Mouse (Mus musculus): ENCODE measurements around the gene Pole. TPM values are rescaled to one million over a fixed set of nuclear protein-coding genes. Genes with fewer than 3 reads are reported as not detected.

Pole gene
- total RNA-seq, 2 experiments from 2014 or later, result 1.8 to 2.3 TPM

GRCm38 (mm10) chr5:110338792-110339191, 52.7 kb downstream of the Pole start:
- intact Hi-C loops (cut with DNase I), result no loop called here
- no peak for DNase-seq (ENCODE audit: low spot score)

GRCm38 (mm10) chr5:110342648-110343284, 56.7 kb downstream of the Pole start, which contains the start of gene P2rx2:
TSS of gene P2rx2 (minus strand) at chr5:110343212.
- intact Hi-C loops (cut with DNase I), result no loop called here
- no peak for DNase-seq (ENCODE audit: low spot score)

GRCm38 (mm10) chr5:110344524-110344923, 58.4 kb downstream of the Pole start, which contains the start of gene Lrcol1:
TSS of gene Lrcol1 (plus strand) at chr5:110344730.
- intact Hi-C loops (cut with DNase I), result no loop called here
- no peak for DNase-seq (ENCODE audit: low spot score)

- intact Hi-C loops (cut with DNase I), result no loop called here
- no peak for DNase-seq (ENCODE audit: low spot score)
These were observed 59.4 kb downstream of the Pole start for GRCm38 (mm10) chr5:110345553-110345952.

- intact Hi-C loops (cut with DNase I), result no loop called here
- DNase-seq (ENCODE audit: low spot score), result no peak
These were observed 60.9 kb downstream of the Pole start for GRCm38 (mm10) chr5:110347006-110347405.

- intact Hi-C loops (cut with DNase I), result no loop called here
- DNase-seq (ENCODE audit: low spot score), result no peak
These were observed 68.6 kb downstream of the Pole start for GRCm38 (mm10) chr5:110354716-110355115.

GRCm38 (mm10) chr5:110357531-110358179, 71.5 kb downstream of the Pole start:
- intact Hi-C loops (cut with DNase I), result loop anchor here (2.0 kb wide), 1 partner anchor 71 kb away; no protein-coding TSS in a partner anchor
- no peak for DNase-seq (ENCODE audit: low spot score)

GRCm38 (mm10) chr5:110361465-110361864, 75.4 kb downstream of the Pole start:
- intact Hi-C loops (cut with DNase I), result no loop called here
- DNase-seq (ENCODE audit: low spot score), result no peak

- intact Hi-C loops (cut with DNase I), result no loop called here
- no peak for DNase-seq (ENCODE audit: low spot score)
These were observed 76.7 kb downstream of the Pole start for GRCm38 (mm10) chr5:110362813-110363178.

GRCm38 (mm10) chr5:110363179-110363821, 77.2 kb downstream of the Pole start:
- intact Hi-C loops (cut with DNase I), result no loop called here
- peak; percentile 43 for DNase-seq (ENCODE audit: low spot score)

- DNase-seq (ENCODE audit: low spot score), result no peak
- intact Hi-C loops (cut with DNase I), result no loop called here
These were observed 77.9 kb downstream of the Pole start for GRCm38 (mm10) chr5:110363822-110364545.

GRCm38 (mm10) chr5:110376802-110377433, 90.8 kb downstream of the Pole start:
- peak; percentile 18 for DNase-seq (ENCODE audit: low spot score)
- intact Hi-C loops (cut with DNase I), result loop anchor here (5.0 kb wide), 1 partner anchor 260 kb away; no protein-coding TSS in a partner anchor

GRCm38 (mm10) chr5:110378181-110378583, 92.1 kb downstream of the Pole start:
- no peak for DNase-seq (ENCODE audit: low spot score)
- intact Hi-C loops (cut with DNase I), result loop anchor here (5.0 kb wide), 1 partner anchor 259 kb away; no protein-coding TSS in a partner anchor

GRCm38 (mm10) chr5:110379086-110379485, 93.0 kb downstream of the Pole start:
- no peak for DNase-seq (ENCODE audit: low spot score)
- intact Hi-C loops (cut with DNase I), result loop anchor here (5.0 kb wide), 1 partner anchor 258 kb away; no protein-coding TSS in a partner anchor

- intact Hi-C loops (cut with DNase I), result loop anchor here (5.0 kb wide), 2 partner anchors 47 to 257 kb away; no protein-coding TSS in a partner anchor
- no peak for DNase-seq (ENCODE audit: low spot score)
These were observed 93.7 kb downstream of the Pole start for GRCm38 (mm10) chr5:110379823-110380222.

- intact Hi-C loops (cut with DNase I), result loop anchor here (5.0 kb wide), 1 partner anchor 43 kb away; no protein-coding TSS in a partner anchor
- DNase-seq (ENCODE audit: low spot score), result no peak
These were observed 98.4 kb downstream of the Pole start for GRCm38 (mm10) chr5:110384491-110384890.

GRCm38 (mm10) chr5:110385263-110385662, 99.2 kb downstream of the Pole start:
- intact Hi-C loops (cut with DNase I), result no loop called here

GRCm38 (mm10) chr5:110386371-110387330, 100.5 kb downstream of the Pole start:
- peak; percentile 41 for DNase-seq (ENCODE audit: low spot score)
- intact Hi-C loops (cut with DNase I), result no loop called here

More at GRCm38 (mm10) chr5:110385263-110385662, 99.2 kb downstream of the Pole start:
- no peak for DNase-seq (ENCODE audit: low spot score)

All from heart, postnatal 25 days (tissue).